ENCODE assay signal across 10 mouse cellular contexts in genomic region chr6:16994711-16995110, GRCm38 (mm10).
DNase-seq lines count a peak whose midpoint lies in the region; ATAC-seq lines count a peak whose summit lies in the region.
"Had no signal": no experiment of that assay in that cellular context is flagged by ENCODE, and none has a peak within 500 bp of the region (broad histone marks: within the 10 kb centered on the region; RNA-seq: fewer than 3 reads in every experiment).

No protein-coding gene starts in this region.

- peak overlapping the region; percentile 47 for H3K4me2 ChIP-seq in hindbrain, embryonic 13.5 days
- H3K4me2 ChIP-seq in intestine, embryonic 15.5 days (replicated peaks), result no peak overlapping the region
- H3K4me2 ChIP-seq: heart, embryonic 13.5 days had no signal

- peaks cover 12% of the 10 kb centered on the region for H3K4me1 ChIP-seq in hindbrain, embryonic 13.5 days (replicated peaks)
- H3K4me1 ChIP-seq in intestine, embryonic 15.5 days (replicated peaks), result no peaks in the 10 kb centered on the region
- H3K4me1 ChIP-seq: heart, embryonic 13.5 days had no signal

- WGBS in hindbrain, embryonic 13.5 days, result 7% methylated on average over 8 of the region's 8 CpGs
- WGBS in intestine, embryonic 15.5 days, result 10% methylated on average over 8 of the region's 8 CpGs

- no peak overlapping the region for H3K9ac ChIP-seq in hindbrain, embryonic 13.5 days
- no peak overlapping the region for H3K9ac ChIP-seq in intestine, embryonic 15.5 days
- H3K9ac ChIP-seq: heart, embryonic 13.5 days had no signal

- no peaks in the 10 kb centered on the region for H3K9me3 ChIP-seq in hindbrain, embryonic 13.5 days
- H3K9me3 ChIP-seq in intestine, embryonic 15.5 days, result no peaks in the 10 kb centered on the region
- H3K9me3 ChIP-seq: G1E; heart, embryonic 13.5 days had no signal

- H3K4me3 ChIP-seq in hindbrain, embryonic 13.5 days, result peak overlapping the region; percentile 9; the same call in 1 of the 2 replicates
- no peak overlapping the region for H3K4me3 ChIP-seq in intestine, embryonic 15.5 days (replicated peaks)
- H3K4me3 ChIP-seq: heart, embryonic 13.5 days had no signal

- no peak overlapping the region for H3K27ac ChIP-seq in hindbrain, embryonic 13.5 days
- H3K27ac ChIP-seq in intestine, embryonic 15.5 days, result no peak overlapping the region
- H3K27ac ChIP-seq: heart, embryonic 13.5 days had no signal

- peak; percentile 8 for DNase-seq in cerebellum, adult 9-10 months
- no peak for DNase-seq in cerebellum, adult 9-11 months
- DNase-seq in thymus, postnatal 0 days (ENCODE audit: low spot score), result peak; percentile 17
- DNase-seq in thymus, postnatal 4 days, result no peak
- peak; percentile 23 for DNase-seq in neural tube, embryonic 10.5 days (ENCODE audit: extremely low spot score, low spot score)
- DNase-seq in testis, postnatal 14 days (ENCODE audit: low spot score), result no peak

- H3K27me3 ChIP-seq in hindbrain, embryonic 13.5 days, result peaks cover 4% of the 10 kb centered on the region; the same call in 1 of the 2 replicates
- no peaks in the 10 kb centered on the region for H3K27me3 ChIP-seq in intestine, embryonic 15.5 days (replicated peaks)

- ATAC-seq in hindbrain, embryonic 13.5 days (ENCODE audit: low FRiP score), result peak; percentile 64; the same call in 1 of the 2 replicates
- no peak for ATAC-seq in intestine, embryonic 15.5 days

- no peaks in the 10 kb centered on the region for H3K36me3 ChIP-seq in hindbrain, embryonic 13.5 days
- H3K36me3 ChIP-seq in intestine, embryonic 15.5 days, result no peaks in the 10 kb centered on the region
- H3K36me3 ChIP-seq: G1E; heart, embryonic 13.5 days had no signal

Comparison
In these comparisons a context has a peak if more than half of its experiments do, and no peak if none do; other contexts are left out.
1. DNase-seq: peak in cerebellum, adult 9-10 months (single experiment), thymus, postnatal 0 days (single experiment) and neural tube, embryonic 10.5 days (single experiment); none in cerebellum, adult 9-11 months (single experiment), thymus, postnatal 4 days (single experiment) and testis, postnatal 14 days (single experiment).